9 mouse cellular contexts compared by ENCODE assay signal in the genomic region with DNA sequence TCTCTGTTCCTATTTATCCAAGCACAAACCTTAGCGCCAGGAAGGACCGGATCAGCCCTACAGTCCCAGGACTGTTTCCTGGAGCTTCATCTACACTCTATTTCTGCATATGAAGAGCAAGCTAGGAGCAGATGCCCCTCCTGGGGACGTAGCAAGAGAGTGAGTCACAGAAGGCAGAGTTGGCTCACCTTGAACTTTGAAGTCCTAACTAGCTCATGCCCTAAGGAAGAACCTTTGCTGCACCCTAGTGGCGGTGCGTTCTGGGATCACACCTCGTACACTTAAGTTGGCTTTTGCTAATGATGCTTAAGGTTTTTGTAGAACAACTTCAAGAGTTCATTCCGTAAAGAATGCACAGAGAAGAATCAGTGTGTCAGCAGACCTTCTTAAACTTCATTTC. TPM values are rescaled to one million over a fixed set of nuclear protein-coding genes. Genes with fewer than 3 reads are reported as not detected.
A peak's percentile ranks its signal among the peaks of the same experiment; 100 is the strongest.
DNase-seq lines count a peak whose midpoint lies in the region; ATAC-seq and TF ChIP-seq lines count a peak whose summit lies in the region.
"Had no signal": no experiment of that assay in that cellular context is flagged by ENCODE, and none has a peak within 500 bp of the region (broad histone marks: within the 10 kb centered on the region; RNA-seq: fewer than 3 reads in every experiment).

No protein-coding gene starts in this region.

- TF ChIP-seq POLR2A in limb, embryonic 14.5 days (IDR thresholded peaks at IDR 0.05; ENCODE audit: borderline replicate concordance, extremely low read depth, insufficient read depth, insufficient read length), result no peak

- H3K9me3 ChIP-seq in hindbrain, postnatal 0 days (ENCODE audit: low read length), result no peaks in the 10 kb centered on the region
- H3K9me3 ChIP-seq in hindbrain, embryonic 16.5 days (ENCODE audit: control insufficient read depth, low read length), result no peaks in the 10 kb centered on the region
- no peaks in the 10 kb centered on the region for H3K9me3 ChIP-seq in limb, embryonic 14.5 days (ENCODE audit: control insufficient read depth, low read length)
- no peaks in the 10 kb centered on the region for H3K9me3 ChIP-seq in stomach, postnatal 0 days (ENCODE audit: control insufficient read depth, low read length)

- peak; percentile 55 for TF ChIP-seq CTCF in hindbrain, postnatal 0 days (IDR thresholded peaks at IDR 0.05; ENCODE audit: low read depth)
- TF ChIP-seq CTCF in stomach, postnatal 0 days (IDR thresholded peaks at IDR 0.05; ENCODE audit: low read depth), result peak; percentile 82

- peak; percentile 20 for DNase-seq in hindbrain, postnatal 0 days (ENCODE audit: low spot score)
- DNase-seq in CD4-positive helper T cell, adult 2 months (ENCODE audit: low read depth, low spot score), result peak; percentile 23
- peak; percentile 93 for DNase-seq in ZHBTc4 (ENCODE audit: low read depth, low spot score)
- DNase-seq in fibroblast of lung, adult 2 months (ENCODE audit: low read depth), result peak; percentile 32
- DNase-seq in limb, embryonic 14.5 days (ENCODE audit: low spot score), result peak; percentile 69
- peak; percentile 72 for DNase-seq in stomach, postnatal 0 days (ENCODE audit: low spot score)
- DNase-seq in gastrocnemius, postnatal 36 days, result no peak

- TF ChIP-seq EP300 in stomach, postnatal 0 days (optimal IDR thresholded peaks at IDR 0.05), result no peak

- no peak for ATAC-seq in hindbrain, postnatal 0 days
- no peak for ATAC-seq in hindbrain, embryonic 16.5 days
- ATAC-seq in limb, embryonic 14.5 days (ENCODE audit: low FRiP score, low read depth), result no peak
- ATAC-seq in stomach, postnatal 0 days (ENCODE audit: low FRiP score, low TSS enrichment), result 0 out of 2 replicates have a peak, but pooled peaks have one; percentile 56

- H3K27me3 ChIP-seq in hindbrain, postnatal 0 days (ENCODE audit: insufficient read depth, low read length), result no peaks in the 10 kb centered on the region
- no peaks in the 10 kb centered on the region for H3K27me3 ChIP-seq in hindbrain, embryonic 16.5 days (replicated peaks; ENCODE audit: control insufficient read depth, insufficient read depth, low read length)
- no peaks in the 10 kb centered on the region for H3K27me3 ChIP-seq in limb, embryonic 14.5 days (ENCODE audit: control insufficient read depth, insufficient read depth, low read length)
- no peaks in the 10 kb centered on the region for H3K27me3 ChIP-seq in stomach, postnatal 0 days (ENCODE audit: control insufficient read depth, insufficient read depth, low read length)

- intact Hi-C loops in gastrocnemius, postnatal 36 days (cut with DNase I), result no loop called here

- H3K27ac ChIP-seq in hindbrain, postnatal 0 days, result no peak overlapping the region
- H3K27ac ChIP-seq in hindbrain, embryonic 16.5 days (ENCODE audit: low read depth, low read length), result no peak overlapping the region
- no peak overlapping the region for H3K27ac ChIP-seq in limb, embryonic 14.5 days (replicated peaks; ENCODE audit: low read depth, low read length)
- no peak overlapping the region for H3K27ac ChIP-seq in stomach, postnatal 0 days (replicated peaks)
- H3K27ac ChIP-seq: macrophage had no signal

- no peak overlapping the region for H3K4me2 ChIP-seq in hindbrain, postnatal 0 days (ENCODE audit: low read depth, low read length)
- H3K4me2 ChIP-seq in hindbrain, embryonic 16.5 days (ENCODE audit: low read length), result no peak overlapping the region
- H3K4me2 ChIP-seq in limb, embryonic 14.5 days (replicated peaks; ENCODE audit: low read depth, low read length, severe bottlenecking), result no peak overlapping the region
- H3K4me2 ChIP-seq in stomach, postnatal 0 days (replicated peaks; ENCODE audit: low read depth), result no peak overlapping the region

- WGBS in hindbrain, postnatal 0 days, result 25% methylated on average over 7 of the region's 7 CpGs
- WGBS in hindbrain, embryonic 16.5 days, result 24% methylated on average over 7 of the region's 7 CpGs
- 19% methylated on average over 7 of the region's 7 CpGs for WGBS in limb, embryonic 14.5 days
- WGBS in stomach, postnatal 0 days, result 24% methylated on average over 7 of the region's 7 CpGs

- H3K4me3 ChIP-seq in hindbrain, postnatal 0 days (ENCODE audit: low read length), result no peak overlapping the region
- no peak overlapping the region for H3K4me3 ChIP-seq in hindbrain, embryonic 16.5 days (ENCODE audit: low read length)
- no peak overlapping the region for H3K4me3 ChIP-seq in limb, embryonic 14.5 days (replicated peaks; ENCODE audit: low read length)
- H3K4me3 ChIP-seq in stomach, postnatal 0 days (ENCODE audit: low read depth, low read length), result no peak overlapping the region

- no peaks in the 10 kb centered on the region for H3K4me1 ChIP-seq in hindbrain, postnatal 0 days (ENCODE audit: insufficient read depth, low read length)
- H3K4me1 ChIP-seq in hindbrain, embryonic 16.5 days (ENCODE audit: control insufficient read depth, insufficient read depth, low read depth, low read length), result no peaks in the 10 kb centered on the region
- no peaks in the 10 kb centered on the region; the same call in 1 of the 2 replicates for H3K4me1 ChIP-seq in limb, embryonic 14.5 days (ENCODE audit: control insufficient read depth, insufficient read depth, low read length)
- H3K4me1 ChIP-seq in stomach, postnatal 0 days (replicated peaks; ENCODE audit: control insufficient read depth, insufficient read depth), result no peaks in the 10 kb centered on the region

- no peak overlapping the region for H3K9ac ChIP-seq in hindbrain, postnatal 0 days (replicated peaks; ENCODE audit: low read length)
- no peak overlapping the region for H3K9ac ChIP-seq in hindbrain, embryonic 16.5 days (ENCODE audit: low read depth, low read length)
- no peak overlapping the region for H3K9ac ChIP-seq in limb, embryonic 14.5 days (ENCODE audit: low read depth, low read length, severe bottlenecking)
- H3K9ac ChIP-seq in stomach, postnatal 0 days (ENCODE audit: low read length), result no peak overlapping the region

- no peaks in the 10 kb centered on the region for H3K36me3 ChIP-seq in hindbrain, postnatal 0 days (ENCODE audit: insufficient read depth, low read length)
- no peaks in the 10 kb centered on the region for H3K36me3 ChIP-seq in hindbrain, embryonic 16.5 days (ENCODE audit: control insufficient read depth, insufficient read depth, low read length)
- no peaks in the 10 kb centered on the region for H3K36me3 ChIP-seq in limb, embryonic 14.5 days (ENCODE audit: control insufficient read depth, insufficient read depth, low read length)
- H3K36me3 ChIP-seq in stomach, postnatal 0 days (ENCODE audit: control insufficient read depth, insufficient read depth, low read length), result no peaks in the 10 kb centered on the region

RNA-seq across cellular contexts. Expression of a gene that starts 25.3 kb away (rescaled TPM):
- total RNA-seq in hindbrain, postnatal 0 days (2014; rRNA removed), result 41.5 and 57.8 TPM in 2 replicates
- 32.3 and 34.6 TPM in 2 replicates for polyA plus RNA-seq in hindbrain, postnatal 0 days (2015; fragmentation: Nextera tagmentation; extraction: Ambion mirVana)
- 33.6 and 38.3 TPM in 2 replicates for polyA plus RNA-seq in hindbrain, embryonic 16.5 days (2015; fragmentation: Nextera tagmentation; extraction: Ambion mirVana)
- polyA plus RNA-seq in limb, embryonic 14.5 days (2012; rRNA removed), result 67.8 and 73.5 TPM in 2 replicates
- polyA plus RNA-seq in limb, embryonic 14.5 days (2014; fragmentation: Nextera tagmentation; extraction: Ambion mirVana), result 56.0 and 59.3 TPM in 2 replicates
- 26.5 and 32.5 TPM in 2 replicates for polyA plus RNA-seq in stomach, postnatal 0 days (2015; fragmentation: Nextera tagmentation; extraction: Ambion mirVana)
- total RNA-seq in gastrocnemius, postnatal 36 days (2021), result 10 to 100 TPM; 19.4 to 24.1 TPM

Comparison
In these comparisons a context has a peak if more than half of its experiments do, and no peak if none do; other contexts are left out.
1. DNase-seq: peak in hindbrain, postnatal 0 days (single experiment), CD4-positive helper T cell, adult 2 months (single experiment), ZHBTc4 (single experiment), fibroblast of lung, adult 2 months (single experiment), limb, embryonic 14.5 days (single experiment) and stomach, postnatal 0 days (single experiment); none in gastrocnemius, postnatal 36 days (0 of 2).